Mouse (Mus musculus) kidney, adult 8-10 months (tissue): Measurements from ENCODE around the gene Rcn1.

Source experiments
- DNase-seq, 2 experiments: peaks; one replicate each; pipeline ENCODE4 v3.0.0; 2022

The Rcn1 gene

GRCm38 (mm10) chr2:105336314-105337027 lies 62.6 kb downstream of the Rcn1 start:
- DNase-seq, result peak; percentile 17 to 24
